Mouse (Mus musculus): Measurements from ENCODE around the gene Kcnma1. TPM values are rescaled to one million over a fixed set of nuclear protein-coding genes. Genes with fewer than 3 reads are reported as not detected.

Gene Kcnma1
- 1.5 and 2.9 TPM in 2 replicates for polyA plus RNA-seq (2012; rRNA removed; ENCODE audit: low replicate concordance)

GRCm38 (mm10) chr14:24014391-24014790 lies at the start of gene Kcnma1:
TSS of gene Kcnma1 (minus strand) at chr14:24014491.

Other genes with a start within 250 kb of the Kcnma1 start
- 15.7 and 16.8 TPM in 2 replicates for gene Dlg5, start 231.4 kb upstream of the Kcnma1 start, polyA plus RNA-seq (2012; rRNA removed; ENCODE audit: low replicate concordance)

Measured in duodenum, adult 2 months (tissue).